Mouse (Mus musculus) heart, postnatal 0 days (tissue): ENCODE data around the gene Tmem266. TPM values are rescaled to one million over a fixed set of nuclear protein-coding genes. Genes with fewer than 3 reads are reported as not detected.

Experiments used
- ATAC-seq: fragments of 200-750 bp; cut with Nextera tagmentation; 2 replicates; pipeline ENCODE4 v1.8.0; 2017; ENCODE audit warnings: low read depth, moderate number of reproducible peaks, moderate library complexity; ENCODE audit not compliant: insufficient read depth
- DNase-seq: peaks from one replicate; pipeline ENCODE4 v3.0.0-alpha.2; 2016; ENCODE audit warnings: low spot score
- H3K27ac ChIP-seq: fragments of 300-500 bp; sonication (generic); 2 replicates; pipeline ENCODE4 v1.5.1; 2014; ENCODE audit warnings: low read depth, mild to moderate bottlenecking
- H3K27me3 ChIP-seq: fragments of 300-500 bp; sonication (generic); 2 replicates; pipeline ENCODE4 v1.6.1; 2014; ENCODE audit warnings: low read length, mixed read lengths; ENCODE audit not compliant: control insufficient read depth, insufficient read depth
- H3K36me3 ChIP-seq: fragments of 300-500 bp; sonication (generic); replicated peaks from 2 replicates; pipeline ENCODE4 v1.6.1; 2014; ENCODE audit warnings: low read length, mixed read lengths; ENCODE audit not compliant: control insufficient read depth, insufficient read depth
- H3K4me1 ChIP-seq: fragments of 300-500 bp; sonication (generic); 2 replicates; pipeline ENCODE4 v1.6.1; 2014; ENCODE audit warnings: antibody characterized with exemption; ENCODE audit not compliant: control insufficient read depth, insufficient read depth
- H3K4me2 ChIP-seq: fragments of 300-500 bp; sonication (generic); 2 replicates; pipeline ENCODE4 v1.6.1; 2014; ENCODE audit warnings: low read depth, mild to moderate bottlenecking, low read length, moderate library complexity
- H3K4me3 ChIP-seq: fragments of 300-500 bp; sonication (generic); 2 replicates; pipeline ENCODE4 v1.5.1; 2014; ENCODE audit warnings: low read depth, low read length
- H3K9ac ChIP-seq: fragments of 300-500 bp; sonication (generic); replicated peaks from 2 replicates; pipeline ENCODE4 v1.6.1; 2014; ENCODE audit warnings: low read depth, low read length, mixed read lengths
- H3K9me3 ChIP-seq: fragments of 300-500 bp; sonication (generic); replicated peaks from 2 replicates; pipeline ENCODE4 v1.6.1; 2016; ENCODE audit warnings: low read length; ENCODE audit not compliant: control insufficient read depth
- CTCF ChIP-seq: IDR thresholded peaks from 2 replicates; pipeline ENCODE4 v1.5.1; 2016; ENCODE audit warnings: antibody characterized with exemption, control low read depth, low read depth
- EP300 ChIP-seq: IDR thresholded peaks from 2 replicates; pipeline ENCODE4 v1.6.1; 2016; ENCODE audit warnings: antibody characterized with exemption, low read depth
- WGBS: fragments of 180-500 bp; shearing (Covaris S2); extraction: QIAGEN DNeasy Blood & Tissue Kit; methylation state at CpG from one replicate; pipeline ENCODE4 v1.1.7; 2014; 5-methylcytosine and 5-hydroxymethylcytosine counted together
- polyA plus RNA-seq: library from polyadenylated mRNA; unstranded; fragments of >200 nt; fragmentation: Nextera tagmentation; extraction: Ambion mirVana; gene quantifications from 2 replicates; pipeline ENCODE4 v1.2.1, GENCODE M21; 2015
- total RNA-seq: library from RNA; depleted of rRNA; stranded (reverse); fragments of >200 nt; gene quantifications from 2 replicates; pipeline ENCODE4 v1.2.3, GENCODE M21; 2014; ENCODE audit warnings: low replicate concordance

Gene Tmem266
- total and polyA plus RNA-seq, 2 experiments from 2014 or later: 0.11 to 2.1 TPM

DNA sequence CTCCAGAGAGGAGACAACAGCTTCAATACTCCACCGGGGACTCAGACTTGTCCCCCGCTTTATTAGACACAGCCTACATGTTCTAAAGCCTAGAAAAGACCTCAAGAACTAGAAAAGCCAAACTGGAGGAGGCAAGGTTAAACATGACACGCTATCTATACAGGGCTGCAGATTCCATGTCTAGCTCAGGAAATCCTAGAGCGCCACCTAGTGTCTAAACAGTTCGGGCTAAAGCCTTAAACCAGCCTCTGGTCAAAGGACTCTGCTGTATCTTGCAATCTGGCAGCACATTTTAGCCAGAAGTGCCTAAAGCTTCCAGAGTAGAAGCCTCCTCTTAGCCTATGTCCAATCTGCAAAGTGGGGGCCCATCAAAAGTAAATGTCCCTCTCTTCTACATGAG, 15.2 kb upstream of the Tmem266 start:
- no peaks in the 10 kb centered on the region for H3K27me3 ChIP-seq
- no peak overlapping the region for H3K27ac ChIP-seq
- peak; percentile 72; the same call in 1 of the 2 replicates for ATAC-seq
- WGBS: 5% methylated on average over 5 of the region's 5 CpGs
- TF ChIP-seq CTCF (peak; percentile 92), EP300 (no peak)
- H3K4me3 ChIP-seq: no peak overlapping the region
- no peaks in the 10 kb centered on the region for H3K4me1 ChIP-seq
- no peaks in the 10 kb centered on the region for H3K9me3 ChIP-seq
- H3K9ac ChIP-seq: no peak overlapping the region
- no peaks in the 10 kb centered on the region for H3K36me3 ChIP-seq
- no peak overlapping the region for H3K4me2 ChIP-seq
- DNase-seq: peak; percentile 83

DNA sequence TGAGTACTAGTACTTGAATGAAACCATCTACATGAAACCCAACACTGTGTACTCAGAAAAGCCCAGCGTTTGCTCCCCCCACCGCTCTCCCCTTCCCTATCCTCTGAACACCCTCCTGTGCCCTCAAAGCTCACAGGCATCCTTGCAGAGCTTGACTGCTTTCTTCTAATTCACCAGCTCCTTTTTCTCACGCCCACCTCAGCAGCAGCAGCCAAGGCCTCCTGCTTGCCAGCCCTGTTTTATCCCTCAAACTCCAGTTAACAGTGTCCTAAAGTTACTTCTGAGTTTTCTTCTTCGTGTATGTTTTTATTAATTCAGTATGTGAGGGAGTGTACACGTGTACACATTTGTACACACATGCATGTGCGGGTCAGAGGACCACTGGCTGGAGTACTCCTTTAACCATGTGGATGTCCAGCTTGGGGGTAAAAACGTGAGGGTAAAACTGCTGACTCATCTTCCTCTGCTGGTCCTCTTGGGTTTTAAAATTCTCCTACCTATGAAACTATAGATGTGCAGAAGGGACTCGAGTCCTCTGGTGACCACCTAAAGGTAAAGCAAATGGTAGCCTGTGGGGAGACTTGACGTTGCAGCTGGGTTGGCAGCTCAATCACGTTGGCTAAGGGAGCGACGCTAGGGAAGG, 13.0 kb upstream of the Tmem266 start:
- H3K9ac ChIP-seq: no peak overlapping the region
- no peaks in the 10 kb centered on the region for H3K9me3 ChIP-seq
- no peaks in the 10 kb centered on the region for H3K27me3 ChIP-seq
- H3K36me3 ChIP-seq: no peaks in the 10 kb centered on the region
- DNase-seq (no peak), ATAC-seq (no peak)
- H3K27ac ChIP-seq: no peak overlapping the region
- H3K4me3 ChIP-seq: no peak overlapping the region
- no peak overlapping the region for H3K4me2 ChIP-seq
- 55% methylated on average over 12 of the region's 12 CpGs for WGBS
- TF ChIP-seq CTCF: no peak
- TF ChIP-seq EP300: no peak
- no peaks in the 10 kb centered on the region for H3K4me1 ChIP-seq

DNA sequence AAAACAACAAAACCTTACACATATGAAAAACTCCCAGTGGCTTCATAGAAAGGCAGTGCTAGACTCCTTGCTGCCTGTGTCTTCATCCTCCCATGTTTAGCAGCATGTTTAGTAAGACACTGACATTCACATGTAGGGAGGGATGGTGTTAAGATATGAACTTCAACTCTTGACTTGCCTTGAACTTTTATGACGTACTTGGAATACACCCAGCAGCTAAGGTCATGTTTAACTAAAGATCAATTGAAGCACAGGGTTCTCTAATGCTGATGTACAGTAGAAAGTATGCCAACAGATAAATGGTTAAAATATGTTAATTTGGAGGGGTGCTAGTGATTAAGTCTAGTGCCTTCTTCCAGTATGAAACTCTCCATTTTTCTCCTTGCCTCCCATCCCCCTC, 4.1 kb upstream of the Tmem266 start:
- Histone ChIP-seq H3K36me3 (no peaks in the 10 kb centered on the region), H3K4me2 (no peak overlapping the region), H3K9me3 (no peaks in the 10 kb centered on the region), H3K4me3 (no peak overlapping the region), H3K27ac (no peak overlapping the region), H3K9ac (no peak overlapping the region), H3K27me3 (peaks cover 28% of the 10 kb centered on the region), H3K4me1 (no peaks in the 10 kb centered on the region)
- ATAC-seq: no peak
- WGBS: 65% methylated on average over 1 of the region's 1 CpGs
- TF ChIP-seq CTCF (no peak), EP300 (no peak)
- DNase-seq: no peak

GRCm38 (mm10) chr9:55324085-55324484, 2.6 kb upstream of the Tmem266 start:
- Histone ChIP-seq H3K27me3 (peaks cover 42% of the 10 kb centered on the region), H3K36me3 (no peaks in the 10 kb centered on the region)
- no peak for ATAC-seq

GRCm38 (mm10) chr9:55324516-55324915, 2.2 kb upstream of the Tmem266 start:
- Histone ChIP-seq H3K4me3 (no peak overlapping the region), H3K4me2 (no peak overlapping the region), H3K4me1 (no peaks in the 10 kb centered on the region), H3K9me3 (no peaks in the 10 kb centered on the region), H3K9ac (no peak overlapping the region), H3K36me3 (no peaks in the 10 kb centered on the region), H3K27me3 (peaks cover 42% of the 10 kb centered on the region), H3K27ac (no peak overlapping the region)
- DNase-seq (no peak), ATAC-seq (no peak)
- no peak for TF ChIP-seq CTCF
- TF ChIP-seq EP300: no peak
- WGBS: 53% methylated on average over 10 of the region's 10 CpGs

More at GRCm38 (mm10) chr9:55324085-55324484, 2.6 kb upstream of the Tmem266 start:
- DNase-seq: no peak
- Histone ChIP-seq H3K4me2 (no peak overlapping the region), H3K27ac (no peak overlapping the region), H3K9ac (no peak overlapping the region), H3K4me1 (no peaks in the 10 kb centered on the region), H3K4me3 (no peak overlapping the region), H3K9me3 (no peaks in the 10 kb centered on the region)
- WGBS: 50% methylated on average over 8 of the region's 8 CpGs
- no peak for TF ChIP-seq EP300
- no peak for TF ChIP-seq CTCF

DNA sequence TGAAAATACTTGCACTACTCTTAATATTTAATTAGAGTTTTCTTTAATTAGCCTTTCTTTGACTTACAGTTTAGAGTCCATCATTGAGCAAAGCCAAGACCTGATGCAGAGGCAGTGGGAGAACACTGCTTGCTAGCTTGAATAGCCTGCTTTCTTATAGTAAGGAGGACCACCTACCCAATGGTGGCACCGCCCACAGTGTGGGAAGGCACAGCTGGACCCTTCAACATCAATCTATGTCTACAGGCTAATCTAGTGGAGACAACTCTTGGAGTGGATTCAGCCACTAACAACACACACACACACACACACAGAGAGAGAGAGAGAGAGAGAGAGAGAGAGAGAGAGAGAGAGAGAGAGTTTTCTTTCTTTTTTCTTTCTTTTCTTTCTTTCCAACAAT, 1.7 kb upstream of the Tmem266 start:
- no peaks in the 10 kb centered on the region for H3K36me3 ChIP-seq
- no peaks in the 10 kb centered on the region for H3K4me1 ChIP-seq
- no peak for DNase-seq
- no peak overlapping the region for H3K4me2 ChIP-seq
- H3K27ac ChIP-seq: no peak overlapping the region
- no peak overlapping the region for H3K4me3 ChIP-seq
- no peaks in the 10 kb centered on the region for H3K9me3 ChIP-seq
- no peak for ATAC-seq
- TF ChIP-seq EP300: no peak
- no peak for TF ChIP-seq CTCF
- 55% methylated on average over 1 of the region's 1 CpGs for WGBS
- peaks cover 42% of the 10 kb centered on the region for H3K27me3 ChIP-seq
- H3K9ac ChIP-seq: no peak overlapping the region
